Mouse (Mus musculus) cerebellum, adult 2 months (tissue): ENCODE measurements around the gene Cdpf1.
A peak's percentile ranks its signal among the peaks of the same experiment; 100 is the strongest.

Source experiments
- CTCF ChIP-seq: fragments of 200-500 bp; IDR thresholded peaks from 2 replicates; pipeline ENCODE4 v1.5.1; 2011; ENCODE audit warnings: low read depth, mild to moderate bottlenecking, control low read depth, low read length, moderate library complexity, borderline replicate concordance; ENCODE audit not compliant: insufficient read depth
- POLR2A ChIP-seq: fragments of 200-500 bp; IDR thresholded peaks from 2 replicates; pipeline ENCODE4 v1.6.1; 2011; ENCODE audit warnings: low read length, control low read depth, borderline replicate concordance; ENCODE audit not compliant: insufficient read depth

DNA sequence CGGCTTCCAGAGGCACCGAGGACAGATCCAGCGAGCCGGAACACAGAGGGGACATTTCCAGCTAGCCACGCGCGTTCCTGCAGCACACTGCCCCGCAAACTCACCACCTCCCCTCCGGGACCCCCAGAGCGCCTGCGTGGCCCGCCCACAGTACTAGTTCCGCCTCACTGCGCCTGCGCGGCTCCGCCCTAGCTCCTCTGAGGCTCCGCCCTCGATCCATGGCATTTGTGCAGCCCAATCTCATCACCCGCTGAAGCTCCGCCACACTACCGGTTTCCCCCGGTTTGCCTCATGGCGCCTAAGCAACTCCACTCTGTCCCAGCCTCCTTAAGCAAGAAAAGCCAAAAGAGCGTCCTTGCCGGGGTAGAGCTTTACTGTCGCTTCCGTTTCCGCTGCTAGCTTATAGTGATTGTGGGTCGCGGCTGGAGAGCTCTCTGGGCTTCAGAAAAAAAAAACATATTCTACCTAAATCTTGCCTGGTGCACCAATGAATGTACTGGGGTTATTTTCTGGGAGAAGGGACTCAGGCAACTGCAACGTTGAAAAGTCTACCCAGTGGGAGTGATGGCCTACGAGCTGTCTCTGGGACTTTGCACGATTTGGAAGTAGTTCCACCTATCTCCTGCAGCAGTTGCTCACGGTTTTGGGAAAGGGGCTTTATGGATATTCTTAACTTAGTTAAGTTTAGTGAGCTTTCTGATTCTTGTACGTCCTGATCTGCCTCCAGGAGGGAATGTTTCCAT, at the start of gene Cdpf1:
- TF ChIP-seq CTCF = no peak; the same call in 1 of the 2 replicates
- TF ChIP-seq POLR2A = peak; percentile 97
